Mouse (Mus musculus): ENCODE measurements around the gene Impdh1.
"Not testable (repeated sequence)": the region's sequence is repeated elsewhere in the genome, so short reads cannot be mapped to it uniquely, and the experiment has no call there.

The Impdh1 gene

GRCm38 (mm10) chr6:29179843-29180242, 36.3 kb downstream of the Impdh1 start:
- DNase-seq (ENCODE audit: low spot score in 2 of 2): peak; percentile 64 to 72

GRCm38 (mm10) chr6:29178888-29179658, 37.1 kb downstream of the Impdh1 start, which contains the start of gene Prrt4:
Gene Prrt4, minus strand, starts transcription at chr6:29179584.
- DNase-seq (ENCODE audit: low spot score in 2 of 2): peak; percentile 85 to 89

- peak; percentile 44 to 61 for DNase-seq (ENCODE audit: low spot score in 2 of 2)
Observed at GRCm38 (mm10) chr6:29177901-29178879, 38.0 kb downstream of the Impdh1 start.

- peak in 1 of 2 experiments; percentile 21 for DNase-seq (ENCODE audit: low spot score in 2 of 2)
Observed at GRCm38 (mm10) chr6:29175113-29175512, 41.1 kb downstream of the Impdh1 start.

GRCm38 (mm10) chr6:29174368-29174767, 41.8 kb downstream of the Impdh1 start:
- DNase-seq (ENCODE audit: low spot score in 2 of 2): peak in 1 of 2 experiments; percentile 20

- DNase-seq (ENCODE audit: low spot score in 2 of 2): peak; percentile 80 to 83
Observed at GRCm38 (mm10) chr6:29170952-29171388, 45.2 kb downstream of the Impdh1 start.

GRCm38 (mm10) chr6:29170063-29170921, 45.9 kb downstream of the Impdh1 start:
- peak in 1 of 2 experiments; percentile 38 for DNase-seq (ENCODE audit: low spot score in 2 of 2)

GRCm38 (mm10) chr6:29169675-29170062, 46.5 kb downstream of the Impdh1 start:
- DNase-seq (ENCODE audit: low spot score in 2 of 2): no peak

GRCm38 (mm10) chr6:29168871-29169270, 47.3 kb downstream of the Impdh1 start:
- no peak for DNase-seq (ENCODE audit: low spot score in 2 of 2)

- peak; percentile 66 to 67 for DNase-seq (ENCODE audit: low spot score in 2 of 2)
Observed at GRCm38 (mm10) chr6:29166196-29166595, 50.0 kb downstream of the Impdh1 start.

GRCm38 (mm10) chr6:29164314-29165244, 51.6 kb downstream of the Impdh1 start, which contains the start of gene Rbm28:
Gene Rbm28, minus strand, starts transcription at chr6:29165006.
- peak; percentile 93 to 94 for DNase-seq (ENCODE audit: low spot score in 2 of 2)

GRCm38 (mm10) chr6:29161291-29161690, 54.9 kb downstream of the Impdh1 start:
- DNase-seq (ENCODE audit: low spot score in 2 of 2): not testable (repeated sequence)

- no peak for DNase-seq (ENCODE audit: low spot score in 2 of 2)
Observed at GRCm38 (mm10) chr6:29160786-29161185, 55.4 kb downstream of the Impdh1 start.

GRCm38 (mm10) chr6:29156326-29156725, 59.8 kb downstream of the Impdh1 start:
- no peak for DNase-seq (ENCODE audit: low spot score in 2 of 2)

Measured in right cerebral cortex, postnatal 10 days (tissue).